Mouse (Mus musculus) kidney, adult 2 months (tissue): Measurements from ENCODE around the gene BC004004.

Experiments
- CTCF ChIP-seq: fragments of 200-500 bp; conservative IDR thresholded peaks from 2 replicates; pipeline ENCODE4 v1.5.1; 2011; ENCODE audit warnings: low read depth, mild to moderate bottlenecking, control low read depth, low read length, moderate library complexity, mixed read lengths; ENCODE audit not compliant: insufficient read depth, insufficient read length
- POLR2A ChIP-seq: fragments of 200-500 bp; IDR thresholded peaks from one replicate; pipeline ENCODE4 v1.6.1; 2011; ENCODE audit warnings: low read depth, low read length, control low read depth

DNA sequence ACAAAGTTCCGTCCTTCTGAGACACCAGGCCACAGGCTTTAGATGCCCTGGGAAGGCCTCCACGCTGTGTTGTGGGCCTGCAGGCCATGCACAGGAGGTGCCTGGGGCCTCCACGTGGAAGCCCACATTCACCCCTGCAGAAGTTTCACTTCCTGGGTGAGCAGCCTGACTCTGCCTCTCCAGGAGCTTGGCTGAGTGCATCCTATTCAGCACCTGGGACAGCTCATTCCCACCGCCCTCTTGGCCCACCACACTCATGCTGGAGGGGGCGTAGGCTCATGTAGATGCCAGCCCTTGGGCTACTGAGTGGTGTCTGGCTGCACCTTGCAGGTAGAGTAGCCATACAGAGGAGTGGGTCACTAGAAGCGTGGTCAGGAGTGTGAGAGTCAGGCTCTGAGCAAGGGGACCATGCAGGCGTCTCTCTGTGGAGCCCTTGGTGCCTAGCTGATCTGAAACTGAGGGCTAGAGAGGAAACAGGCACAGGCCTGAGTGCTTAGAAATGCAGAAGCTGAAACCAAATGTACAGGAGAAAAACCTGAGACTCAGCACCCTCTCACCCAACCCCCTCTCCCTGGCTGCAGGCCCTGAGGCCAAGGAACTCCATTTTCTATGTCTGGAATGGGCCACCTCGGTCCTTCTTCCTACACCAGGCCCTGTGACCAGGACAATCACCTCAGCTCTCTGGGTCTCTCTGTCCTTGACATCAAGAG lies 93.5 kb downstream of the BC004004 start:
- TF ChIP-seq POLR2A: no peak
- no peak for TF ChIP-seq CTCF
